Mouse (Mus musculus) left cerebral cortex, postnatal 25 days (tissue): ENCODE measurements around the gene Macrod2. TPM values are rescaled to one million over a fixed set of nuclear protein-coding genes. Genes with fewer than 3 reads are reported as not detected.

Experiments
- DNase-seq, 2 experiments: peaks; one replicate each; pipeline ENCODE4 v3.0.0; 2022; ENCODE audit warnings: low spot score in 2 of 2, mixed read lengths in 1 of 2
- intact Hi-C: fragments of 180-260 bp; cut with DNase I; formaldehyde crosslinking; loops from one replicate; pipeline ENCODE4 v1.15.1; 2025
- total RNA-seq, 2 experiments: library from RNA; stranded (reverse); gene quantifications; 2 replicates each; pipeline ENCODE4 v1.2.3; 2021

The Macrod2 gene
- total RNA-seq, 2 experiments from 2014 or later, result 50.3 to 61.6 TPM

DNA sequence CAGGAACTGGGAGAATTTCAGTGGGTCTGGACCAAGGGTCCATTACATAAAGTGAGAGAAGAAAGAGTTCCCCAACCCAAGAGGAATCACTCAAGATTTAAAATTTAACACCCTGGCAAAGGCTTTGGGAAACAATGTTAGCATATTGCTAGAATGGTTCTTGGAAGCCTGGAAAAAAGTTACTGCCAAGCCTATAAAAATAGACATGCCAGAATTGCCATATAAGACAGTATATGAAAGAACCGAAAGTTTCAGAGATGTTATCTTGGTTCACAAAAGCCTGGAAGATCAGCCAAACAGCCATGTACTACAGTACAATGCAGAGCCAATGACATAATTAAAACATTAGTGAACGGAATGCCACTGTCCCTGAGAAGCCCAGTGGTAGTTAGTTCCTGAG, 575.1 kb downstream of the Macrod2 start:
- intact Hi-C loops, result no loop called here

DNA sequence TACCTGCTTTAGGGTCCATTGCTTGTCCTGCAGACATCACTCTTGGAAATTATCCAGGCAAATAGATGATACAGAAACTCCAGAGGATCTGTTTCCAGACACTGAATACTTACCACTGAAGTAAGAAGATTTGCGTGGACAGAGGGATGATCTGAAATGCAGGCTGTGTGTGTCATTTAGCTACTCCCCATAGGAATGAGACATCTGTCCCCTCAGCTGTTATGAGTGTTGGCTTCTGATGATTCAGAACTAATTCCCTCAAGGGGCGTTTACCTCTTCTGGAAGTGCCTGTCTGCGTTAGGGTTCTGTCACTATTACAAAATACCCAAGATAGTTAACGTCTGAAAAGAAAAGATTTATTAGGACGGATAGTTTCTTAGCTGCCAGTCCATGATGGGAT, 576.7 kb downstream of the Macrod2 start:
- intact Hi-C loops, result no loop called here
- no peak for DNase-seq

More for the DNA sequence above, 575.1 kb downstream of the Macrod2 start:
- DNase-seq, result peak in 1 of 2 experiments; percentile 47

DNA sequence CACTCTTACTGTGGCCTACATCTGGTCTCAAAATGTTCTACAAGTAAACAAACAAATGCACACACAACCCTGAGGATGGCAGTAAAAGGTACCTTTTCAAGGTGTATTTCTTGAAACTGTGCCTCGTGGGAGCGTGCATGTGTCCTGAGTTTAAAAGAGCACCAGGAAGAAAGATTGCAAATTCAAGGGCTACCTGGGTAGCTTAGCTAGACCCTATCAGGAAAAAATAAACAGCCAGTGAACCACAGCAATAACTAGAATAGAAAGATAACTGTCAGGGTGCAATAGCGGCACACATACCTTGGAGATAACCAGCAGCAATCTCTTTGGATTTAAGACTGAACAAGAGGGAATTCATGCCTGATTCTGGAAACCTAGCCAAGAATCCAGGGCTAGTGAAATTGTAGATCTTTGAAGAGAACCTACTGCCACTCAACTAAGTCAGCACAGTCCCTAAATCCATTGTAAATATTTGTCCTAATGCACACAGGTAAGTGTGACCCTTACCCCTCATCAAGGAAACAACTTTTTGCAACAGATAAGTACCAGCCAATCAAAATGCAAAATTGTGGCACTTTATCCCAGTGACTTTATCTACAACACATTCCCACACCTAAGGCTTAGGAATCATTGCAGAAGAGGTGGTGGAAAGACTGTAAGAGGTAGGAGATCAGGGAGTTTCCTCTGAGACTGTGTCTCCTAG, 590.7 kb downstream of the Macrod2 start:
- no peak for DNase-seq
- intact Hi-C loops, result no loop called here

DNA sequence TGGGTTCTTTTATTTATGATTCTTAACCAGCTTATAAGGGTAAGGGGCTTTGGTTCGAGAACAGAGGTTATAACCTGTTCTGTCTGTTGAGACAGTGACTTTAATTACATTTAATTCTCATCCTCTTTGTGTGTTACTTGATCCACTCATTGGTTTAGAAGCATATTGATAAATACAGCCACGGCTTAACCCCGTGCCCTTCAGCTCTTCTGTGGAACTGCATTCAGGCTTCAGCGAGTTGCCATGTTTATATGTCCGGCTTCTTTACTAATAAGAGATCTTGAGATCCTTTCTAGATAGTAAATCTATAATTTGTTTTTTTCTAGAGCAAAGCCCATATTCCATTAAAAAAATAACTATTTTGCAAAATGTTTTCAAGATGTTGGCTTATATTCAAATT, 608.7 kb downstream of the Macrod2 start:
- intact Hi-C loops, result no loop called here
- DNase-seq, result no peak

DNA sequence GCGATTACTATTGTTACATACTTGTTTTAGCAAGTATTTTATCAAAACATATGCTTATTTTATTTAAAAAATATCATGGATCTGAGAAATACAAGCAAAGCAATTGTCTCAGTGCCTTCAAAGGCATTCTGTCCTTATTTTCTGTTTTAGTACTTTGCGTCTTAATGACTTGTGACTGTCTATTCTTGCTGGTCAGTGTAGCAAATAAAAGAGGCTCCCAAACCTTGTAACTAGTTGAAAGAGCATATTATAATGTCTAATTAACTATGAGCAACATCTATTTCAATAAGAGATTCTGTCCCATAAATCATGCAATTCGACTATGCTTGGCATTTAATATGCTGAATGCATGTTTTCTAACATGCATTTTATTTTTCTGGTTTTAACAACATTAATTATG, 609.2 kb downstream of the Macrod2 start:
- DNase-seq, result no peak
- intact Hi-C loops, result no loop called here

DNA sequence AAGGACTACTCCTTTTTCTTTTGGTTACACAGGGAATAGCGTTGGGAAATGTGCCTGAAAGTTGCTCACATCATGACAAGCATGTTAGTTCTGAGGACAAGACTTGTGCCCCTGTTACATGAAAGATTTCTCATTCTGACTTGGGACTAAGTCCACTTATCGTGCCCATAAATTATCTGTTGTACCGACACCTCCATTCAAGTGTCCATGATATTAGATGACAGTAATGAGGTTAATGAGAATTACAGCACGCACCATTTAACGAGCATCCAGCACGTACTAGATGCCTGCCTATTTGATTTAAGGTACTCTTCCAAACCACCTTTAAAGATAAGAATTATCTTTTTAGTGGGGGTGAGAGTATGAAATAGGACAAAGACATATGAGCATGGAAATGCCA, 610.5 kb downstream of the Macrod2 start:
- intact Hi-C loops, result no loop called here
- DNase-seq, result no peak

DNA sequence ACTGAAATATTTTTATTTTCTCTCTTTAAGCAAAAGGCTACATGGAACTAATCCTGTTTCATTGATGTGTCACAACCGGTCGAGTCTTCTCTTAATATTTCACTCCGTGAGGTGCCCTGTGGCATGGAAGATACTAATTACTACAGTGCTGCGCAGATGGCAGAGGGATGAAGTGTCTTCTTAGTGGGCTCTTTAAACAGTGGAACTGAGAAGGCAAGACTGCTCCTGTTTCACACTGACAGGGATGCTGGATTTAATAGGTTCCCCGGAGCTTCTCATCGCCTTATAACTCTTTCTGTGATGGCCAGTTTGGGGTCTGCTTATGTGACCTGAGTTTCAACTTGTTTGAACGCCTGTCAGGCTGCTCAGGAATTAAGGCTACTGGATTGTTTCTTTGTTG, 612.6 kb downstream of the Macrod2 start:
- intact Hi-C loops, result loop anchor here (2.0 kb wide), 1 partner anchor 337 kb away; the partner anchor contains the start of gene Flrt3
- DNase-seq, result peak in 1 of 2 experiments; percentile 35

DNA sequence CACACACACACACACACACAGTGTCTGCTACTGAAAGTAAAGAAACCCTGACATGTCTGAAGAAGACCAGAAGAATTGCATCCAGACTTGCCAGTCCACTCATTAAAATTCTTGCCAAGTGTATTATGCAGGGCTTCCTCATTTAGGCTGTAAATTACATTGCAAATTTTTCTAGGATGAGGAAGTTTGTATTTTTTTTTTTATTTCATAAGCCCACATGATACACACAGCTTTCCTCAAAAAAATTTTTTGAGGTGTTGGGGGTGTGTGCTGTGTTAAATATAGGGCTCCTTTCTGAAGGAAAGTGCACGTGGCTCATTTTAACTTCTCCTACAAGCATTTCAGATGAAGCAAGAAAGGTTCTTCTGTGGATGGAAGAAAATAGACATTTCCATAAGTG, 613.3 kb downstream of the Macrod2 start:
- intact Hi-C loops, result loop anchor here (2.0 kb wide), 1 partner anchor 338 kb away; the partner anchor contains the start of gene Flrt3
- DNase-seq, result peak in 1 of 2 experiments; percentile 79

DNA sequence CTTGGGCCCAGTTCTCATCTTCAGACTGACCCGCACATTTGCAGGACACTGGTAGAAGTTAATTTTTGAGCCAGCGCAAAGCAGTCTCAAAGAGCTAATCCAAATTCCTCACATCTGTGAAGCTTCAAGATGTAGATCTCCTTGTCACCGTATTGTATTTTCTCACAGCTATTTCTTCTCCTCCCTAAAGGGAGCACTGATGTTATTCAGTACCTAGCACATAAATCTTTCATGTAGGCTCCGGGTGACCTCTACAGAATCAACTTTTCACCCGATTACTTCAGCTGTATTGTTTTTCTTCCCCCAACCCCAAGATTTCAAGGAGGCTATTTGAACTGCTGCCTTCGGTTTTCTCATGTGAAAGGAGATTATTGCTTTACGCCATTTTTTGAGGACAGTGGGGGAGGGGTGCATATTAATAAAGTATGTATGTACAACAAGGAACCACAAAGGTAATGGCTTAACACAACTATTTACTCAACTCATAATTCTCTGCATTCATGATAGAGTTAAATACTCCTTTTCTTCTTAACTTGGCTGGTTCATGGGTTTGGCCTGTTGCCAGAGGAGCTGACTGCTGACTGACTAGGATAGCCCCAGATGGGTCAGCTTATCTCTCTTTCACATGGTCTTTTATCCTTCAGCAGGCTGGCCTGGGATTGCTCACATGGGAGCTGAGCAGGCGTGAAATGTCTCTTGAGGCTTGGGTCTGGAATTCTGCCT, 618.5 kb downstream of the Macrod2 start:
- DNase-seq, result no peak
- intact Hi-C loops, result no loop called here

DNA sequence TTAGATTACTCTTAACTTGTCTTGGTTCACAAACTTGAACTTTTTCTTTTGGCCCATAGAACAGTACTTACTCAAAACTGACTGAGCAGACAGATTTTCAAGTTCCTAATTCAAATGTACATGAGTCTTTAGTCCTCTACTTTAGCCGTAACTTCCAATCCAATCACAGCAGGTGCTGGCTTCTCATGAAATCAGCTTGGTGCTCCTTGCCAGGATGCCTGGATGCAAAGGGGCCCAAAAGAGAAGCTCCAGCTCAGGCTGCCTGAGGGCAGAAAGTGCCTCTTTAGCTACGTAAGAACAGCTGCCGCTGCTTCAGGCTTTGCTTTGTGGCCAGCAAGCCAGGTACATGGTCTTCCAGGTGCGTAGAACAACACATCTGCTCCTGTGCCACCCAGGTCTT, 627.9 kb downstream of the Macrod2 start:
- no peak for DNase-seq

DNA sequence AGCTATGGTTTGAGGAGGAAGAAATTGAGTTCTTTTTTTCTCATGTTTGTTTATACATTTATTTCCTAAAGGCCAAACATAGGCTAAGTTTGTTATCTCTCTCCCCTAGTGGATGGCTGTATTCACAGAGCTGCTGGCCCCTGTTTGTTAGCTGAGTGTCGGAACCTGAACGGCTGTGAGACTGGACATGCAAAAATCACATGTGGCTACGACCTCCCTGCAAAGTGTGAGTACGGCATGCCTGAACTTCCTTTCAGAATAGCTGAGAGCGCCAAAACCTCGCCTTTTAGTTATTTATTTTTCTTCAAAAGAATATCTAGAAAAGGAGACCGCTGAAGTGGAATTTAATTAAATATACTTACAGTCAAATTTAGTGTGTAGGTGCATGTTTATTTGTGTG, 628.8 kb downstream of the Macrod2 start:
- intact Hi-C loops, result no loop called here
- no peak for DNase-seq

More for the DNA sequence above, 627.9 kb downstream of the Macrod2 start:
- intact Hi-C loops, result no loop called here

DNA sequence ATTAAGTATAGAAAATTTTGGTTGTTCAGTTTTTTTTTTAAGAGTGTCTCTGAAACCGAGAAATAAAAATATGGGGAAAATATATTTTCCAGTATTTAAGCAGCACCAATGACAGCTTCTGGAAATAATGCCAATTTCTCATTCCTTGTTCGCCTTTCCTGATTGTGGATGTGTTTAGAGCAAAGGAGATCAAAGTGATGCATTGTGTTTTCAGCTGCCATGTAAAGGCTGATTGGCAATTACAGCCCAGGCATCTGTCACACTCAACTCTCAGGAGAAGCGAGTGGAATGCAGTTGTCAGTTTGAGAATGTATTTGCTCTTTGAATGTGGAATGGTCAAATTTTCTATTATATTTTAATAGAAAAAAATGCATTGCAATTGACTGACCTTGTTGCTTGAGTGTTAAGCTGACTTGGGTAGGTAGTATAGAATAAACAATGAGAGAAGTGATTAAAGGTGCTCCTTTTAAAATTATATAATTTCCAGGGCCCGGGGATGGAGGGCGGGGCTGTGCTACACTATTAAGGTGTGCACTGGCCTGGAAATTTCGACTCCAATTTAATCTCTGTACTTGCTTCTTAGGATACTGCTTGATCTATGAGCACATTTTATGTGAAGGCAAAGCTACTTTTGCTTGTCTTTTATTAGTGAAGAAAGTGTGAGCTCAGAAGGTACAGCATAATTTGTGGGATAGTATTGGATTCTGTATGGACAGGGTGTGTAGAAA, 629.4 kb downstream of the Macrod2 start:
- no peak for DNase-seq
- intact Hi-C loops, result no loop called here

DNA sequence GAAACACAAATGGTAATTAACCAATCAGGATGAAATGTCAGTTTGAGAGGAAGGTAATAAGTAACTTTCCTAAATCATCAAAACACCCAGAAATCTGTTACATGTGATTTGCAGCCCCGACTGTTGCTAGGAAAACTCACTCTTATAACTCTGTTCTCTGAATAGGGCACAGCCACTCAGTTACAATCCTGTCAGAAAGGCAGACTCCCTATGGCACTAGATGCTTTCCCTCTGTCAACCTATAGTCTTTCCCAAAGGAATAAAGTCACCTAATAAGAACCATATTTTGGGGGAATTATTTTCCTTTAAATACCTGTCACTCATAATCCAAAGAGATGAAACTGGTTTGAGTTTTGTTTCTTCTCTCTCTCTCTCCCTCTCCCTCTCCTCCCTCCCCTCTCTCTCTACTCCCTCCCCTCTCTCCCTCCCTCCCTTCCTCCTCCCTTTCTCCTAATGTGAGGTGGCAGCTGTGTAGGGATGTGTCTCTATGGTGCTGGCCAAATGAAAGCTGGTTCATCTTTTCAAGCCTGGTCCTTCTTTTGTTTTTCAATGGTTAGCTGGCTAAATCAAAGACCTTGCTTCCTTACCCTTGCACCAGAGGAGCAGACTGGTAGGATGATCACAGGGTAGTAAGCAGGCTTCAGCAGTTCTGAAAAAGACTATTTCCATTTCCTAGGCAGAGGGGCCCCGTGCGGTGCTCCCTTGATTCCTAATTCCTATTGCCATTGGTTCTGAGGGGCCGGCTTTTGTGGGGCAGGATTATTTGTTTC, 661.8 kb downstream of the Macrod2 start:
- intact Hi-C loops, result no loop called here
- DNase-seq, result no peak

DNA sequence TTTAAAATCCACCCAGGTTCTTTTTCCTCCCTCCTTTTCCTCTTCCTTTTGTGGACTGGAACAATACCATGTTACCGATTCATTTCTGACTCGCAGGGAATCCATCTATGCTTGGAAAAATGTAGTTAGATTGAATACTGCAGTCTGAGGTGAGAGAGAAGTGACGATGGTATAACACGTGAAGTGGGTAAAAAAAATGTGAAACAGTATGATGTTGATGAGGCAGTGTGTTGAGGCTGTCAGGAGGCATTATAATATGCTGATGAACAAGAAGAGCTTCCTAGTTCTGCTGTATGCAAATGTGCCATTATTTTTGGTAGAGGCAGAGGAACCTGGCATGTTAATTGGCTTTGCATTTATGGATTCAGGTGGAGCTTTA, 662.3 kb downstream of the Macrod2 start:
- intact Hi-C loops, result no loop called here
- no peak for DNase-seq

DNA sequence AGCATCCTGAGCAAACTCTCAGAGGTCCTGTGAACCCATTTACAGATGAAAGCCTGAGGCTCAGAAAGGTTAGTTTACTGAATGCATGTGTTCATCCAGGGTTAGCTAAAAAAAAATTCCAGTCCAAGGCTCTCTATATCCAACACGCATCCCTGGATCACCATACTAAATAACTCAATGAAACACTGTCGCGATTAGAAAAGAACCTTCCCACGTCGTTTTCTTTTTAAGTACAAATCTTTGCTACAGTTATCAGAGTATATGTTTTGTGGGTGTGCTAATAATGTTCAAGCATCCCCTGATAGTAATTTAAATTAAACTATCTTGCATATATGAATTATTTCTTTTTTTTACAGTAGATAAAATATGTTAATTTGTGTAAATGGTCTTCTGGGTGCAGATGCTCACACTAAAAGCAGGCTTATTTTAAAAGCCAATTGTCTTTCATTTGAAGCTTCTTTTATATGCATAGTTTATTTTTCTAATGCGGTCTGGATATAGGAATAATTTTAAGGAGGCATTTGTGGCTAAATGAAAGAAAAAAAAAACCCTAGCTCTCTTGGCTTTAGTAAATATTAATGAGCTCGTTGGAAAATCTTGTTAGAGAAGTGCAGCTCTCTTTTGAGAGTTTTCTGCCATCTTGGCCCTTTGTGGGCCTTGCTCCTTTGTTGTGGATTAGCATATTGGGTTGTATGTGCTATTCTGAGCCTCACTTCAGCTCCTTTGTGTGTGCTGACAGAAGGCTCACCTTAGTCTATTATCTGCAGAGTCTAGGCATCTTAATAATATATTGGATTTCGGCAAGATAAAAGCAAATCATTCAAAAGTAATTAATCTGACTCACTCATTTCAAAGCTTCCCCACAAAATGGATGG, 679.1 kb downstream of the Macrod2 start:
- no peak for DNase-seq
- intact Hi-C loops, result no loop called here

DNA sequence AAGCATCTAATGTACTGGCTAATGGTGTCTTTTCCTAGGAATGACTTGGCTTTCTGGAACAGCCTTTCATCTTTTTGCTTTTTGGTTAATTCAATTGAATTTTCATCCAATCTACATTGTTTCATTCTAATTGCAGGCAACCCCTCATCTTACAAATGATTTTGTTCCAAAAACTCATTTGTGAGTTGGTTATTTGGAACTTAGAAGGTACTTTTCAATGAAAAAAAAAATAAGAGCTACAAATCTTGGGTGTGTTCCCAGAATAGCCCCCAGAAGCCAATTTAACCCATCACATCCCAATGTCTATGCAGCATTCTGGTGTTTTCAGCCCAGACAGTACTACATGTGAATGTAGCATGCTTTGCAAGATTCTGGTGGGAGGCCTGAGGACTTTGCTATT, 683.1 kb downstream of the Macrod2 start:
- DNase-seq, result no peak
- intact Hi-C loops, result no loop called here

DNA sequence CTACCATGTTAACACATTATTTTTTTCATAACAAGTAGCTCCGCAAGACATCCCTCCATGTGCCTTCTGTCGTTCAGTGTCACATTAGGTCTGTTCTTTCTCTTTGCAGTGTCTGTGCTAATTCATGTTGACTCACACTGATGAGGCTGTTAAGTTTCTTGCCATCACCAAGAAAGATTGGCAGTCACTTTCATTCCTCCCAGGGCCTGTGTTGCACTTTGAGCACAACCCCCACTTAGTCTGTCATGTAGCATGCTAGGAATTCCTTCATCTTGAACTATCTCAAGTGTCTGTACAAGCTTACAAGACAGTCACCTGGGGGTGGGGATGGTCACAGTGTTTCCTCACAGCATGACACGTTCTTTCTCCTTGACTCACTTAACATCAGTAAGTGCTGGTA, 696.2 kb downstream of the Macrod2 start:
- DNase-seq, result no peak
- intact Hi-C loops, result no loop called here

DNA sequence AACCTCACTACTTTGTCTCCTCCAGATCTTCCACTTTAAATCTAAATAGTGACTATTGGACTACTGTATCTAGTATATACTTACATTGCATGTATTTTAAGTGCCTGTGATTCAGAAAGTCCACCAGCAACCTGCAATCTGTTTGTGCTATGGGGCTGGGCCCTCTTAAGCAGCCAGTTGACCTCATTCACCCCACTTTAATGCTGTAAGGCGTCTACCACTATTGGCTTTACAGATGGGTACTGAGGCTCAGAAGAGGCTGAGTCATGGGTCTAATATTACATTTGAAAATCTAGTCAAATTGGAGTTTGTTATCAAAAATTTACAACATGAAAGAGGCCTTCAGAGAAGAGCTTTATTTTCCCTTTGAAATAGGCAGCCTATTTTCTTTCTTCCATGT, 722.5 kb downstream of the Macrod2 start:
- intact Hi-C loops, result no loop called here
- no peak for DNase-seq

DNA sequence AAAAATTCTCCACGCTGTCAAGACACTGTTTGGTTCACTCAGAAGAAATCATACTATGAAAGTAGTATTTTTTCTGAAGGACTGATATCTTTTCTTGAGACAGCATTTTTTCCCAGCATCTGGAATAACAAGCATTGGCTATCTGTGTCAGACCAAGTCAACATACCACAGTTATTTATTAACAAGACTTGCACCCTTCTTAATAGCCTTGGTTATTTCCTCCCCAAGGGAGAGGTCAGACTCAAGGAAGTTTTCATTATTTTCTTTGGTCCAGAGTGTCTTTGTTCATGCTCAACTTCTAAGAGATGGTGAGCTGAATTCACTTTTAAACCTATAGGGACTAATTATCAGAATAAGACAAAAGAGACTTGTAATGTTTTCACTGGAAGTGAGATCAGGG, 728.8 kb downstream of the Macrod2 start:
- DNase-seq, result no peak
- intact Hi-C loops, result no loop called here
